Mouse (Mus musculus): Measurements from ENCODE around the gene Snx32.

Snx32 gene

GRCm38 (mm10) chr19:5510031-5511026, at the start of gene Snx32:
Gene Snx32 (minus strand): TSS chr19:5510538.
- peak; percentile 97 for DNase-seq (ENCODE audit: low spot score)

- DNase-seq (ENCODE audit: low spot score) = no peak
Measured at GRCm38 (mm10) chr19:5559631-5560456, 49.5 kb upstream of the Snx32 start.

- DNase-seq (ENCODE audit: low spot score) = no peak
Measured at GRCm38 (mm10) chr19:5559229-5559628, 48.9 kb upstream of the Snx32 start.

- no peak for DNase-seq (ENCODE audit: low spot score)
Measured at GRCm38 (mm10) chr19:5558770-5559169, 48.4 kb upstream of the Snx32 start.

- DNase-seq (ENCODE audit: low spot score) = no peak
Measured at GRCm38 (mm10) chr19:5558169-5558568, 47.8 kb upstream of the Snx32 start.

- no peak for DNase-seq (ENCODE audit: low spot score)
Measured at GRCm38 (mm10) chr19:5554212-5554611, 43.9 kb upstream of the Snx32 start.

GRCm38 (mm10) chr19:5553802-5554201, 43.5 kb upstream of the Snx32 start:
- no peak for DNase-seq (ENCODE audit: low spot score)

GRCm38 (mm10) chr19:5547471-5548056, 37.2 kb upstream of the Snx32 start:
- DNase-seq (ENCODE audit: low spot score) = no peak

- DNase-seq (ENCODE audit: low spot score) = no peak
Measured at GRCm38 (mm10) chr19:5544031-5544430, 33.7 kb upstream of the Snx32 start.

- no peak for DNase-seq (ENCODE audit: low spot score)
Measured at GRCm38 (mm10) chr19:5543362-5543761, 33.0 kb upstream of the Snx32 start.

GRCm38 (mm10) chr19:5538786-5539185, 28.4 kb upstream of the Snx32 start:
- no peak for DNase-seq (ENCODE audit: low spot score)

GRCm38 (mm10) chr19:5532520-5532919, 22.2 kb upstream of the Snx32 start:
- no peak for DNase-seq (ENCODE audit: low spot score)

GRCm38 (mm10) chr19:5530138-5530524, 19.8 kb upstream of the Snx32 start:
- DNase-seq (ENCODE audit: low spot score) = no peak

- DNase-seq (ENCODE audit: low spot score) = peak; percentile 99
Measured at GRCm38 (mm10) chr19:5529325-5530137, 19.2 kb upstream of the Snx32 start.

- DNase-seq (ENCODE audit: low spot score) = no peak
Measured at GRCm38 (mm10) chr19:5525204-5525603, 14.9 kb upstream of the Snx32 start.

GRCm38 (mm10) chr19:5518721-5519120, 8.4 kb upstream of the Snx32 start:
- no peak for DNase-seq (ENCODE audit: low spot score)

- DNase-seq (ENCODE audit: low spot score) = no peak
Measured at GRCm38 (mm10) chr19:5516906-5517505, 6.7 kb upstream of the Snx32 start.

- DNase-seq (ENCODE audit: low spot score) = no peak
Measured at GRCm38 (mm10) chr19:5515840-5516777, 5.8 kb upstream of the Snx32 start.

GRCm38 (mm10) chr19:5513005-5513349, 2.6 kb upstream of the Snx32 start:
- DNase-seq (ENCODE audit: low spot score) = no peak
